ENCODE assay signal across 8 mouse cellular contexts in genomic region chr17:26662978-26663683, GRCm38 (mm10). TPM values are rescaled to one million over a fixed set of nuclear protein-coding genes. Genes with fewer than 3 reads are reported as not detected.
A peak's percentile ranks its signal among the peaks of the same experiment; 100 is the strongest.
DNase-seq lines count a peak whose midpoint lies in the region; ATAC-seq and TF ChIP-seq lines count a peak whose summit lies in the region.

Atp6v0e (plus strand) TSS chr17:26663231.

- peaks cover 2% of the 10 kb centered on the region in 2 experiments; a peak in 1 of 4 replicates for H3K4me1 ChIP-seq in ES-E14 (ENCODE audit: control insufficient read depth in 2 of 2, insufficient read depth in 2 of 2, low read length in 2 of 2, poor library complexity in 1 of 2)
- H3K4me1 ChIP-seq in forebrain, embryonic 16.5 days (replicated peaks; ENCODE audit: control insufficient read depth, insufficient read depth, low read length), result peaks cover 10% of the 10 kb centered on the region
- H3K4me1 ChIP-seq in lung, embryonic 14.5 days (ENCODE audit: insufficient read depth), result no peaks in the 10 kb centered on the region
- H3K4me1 ChIP-seq in olfactory bulb, adult 2 months (ENCODE audit: control insufficient read depth, insufficient read depth, low read length), result peaks cover 9% of the 10 kb centered on the region
- 0 out of 2 replicates have a peak, but pooled peaks cover 7% of the 10 kb centered on the region for H3K4me1 ChIP-seq in thymus, adult 2 months (replicated peaks; ENCODE audit: control insufficient read depth, insufficient read depth, low read length)

- H3K9me3 ChIP-seq in ES-E14 (ENCODE audit: control insufficient read depth, insufficient read depth, low read depth, low read length), result no peaks in the 10 kb centered on the region
- no peaks in the 10 kb centered on the region for H3K9me3 ChIP-seq in forebrain, embryonic 16.5 days (ENCODE audit: control insufficient read depth, low read length)
- H3K9me3 ChIP-seq in lung, embryonic 14.5 days (ENCODE audit: low read depth, low read length), result no peaks in the 10 kb centered on the region

- H3K27me3 ChIP-seq in forebrain, embryonic 16.5 days (replicated peaks; ENCODE audit: control insufficient read depth, insufficient read depth, low read length), result no peaks in the 10 kb centered on the region
- H3K27me3 ChIP-seq in lung, embryonic 14.5 days (ENCODE audit: insufficient read depth, low read length), result no peaks in the 10 kb centered on the region
- no peaks in the 10 kb centered on the region for H3K27me3 ChIP-seq in thymus, adult 2 months (ENCODE audit: control insufficient read depth, insufficient read depth, low read length)

- intact Hi-C loops in heart, postnatal 36 days (cut with DNase I), result loop anchor here (2.0 to 5.0 kb wide), 2 partner anchors 119 to 224 kb away; partner anchors contain the start of gene Bnip1

- in situ Hi-C loops in ES-E14 (cut with MboI; ENCODE audit: low sequenced_read_pairs in 2 of 2, unreplicated experiment in 2 of 2), result no loop called here

- H3K27ac ChIP-seq in ES-E14 (ENCODE audit: insufficient read depth, low read depth, low read length, poor library complexity, severe bottlenecking), result no peak within 1 kb of the TSS
- no peak within 1 kb of the TSS; the same call in 1 of the 2 replicates for H3K27ac ChIP-seq in forebrain, embryonic 16.5 days (ENCODE audit: low read length)
- H3K27ac ChIP-seq in layer of hippocampus, adult 2 months, result peak within 1 kb of the TSS; percentile 97
- no peak within 1 kb of the TSS for H3K27ac ChIP-seq in lung, embryonic 14.5 days (ENCODE audit: low read depth)
- H3K27ac ChIP-seq in olfactory bulb, adult 2 months (ENCODE audit: insufficient read depth, low read depth, low read length), result peak within 1 kb of the TSS; percentile 34
- H3K27ac ChIP-seq in thymus, adult 2 months (ENCODE audit: control insufficient read depth, insufficient read depth, low read length), result no peak within 1 kb of the TSS

- H3K9ac ChIP-seq in ES-E14 (ENCODE audit: insufficient read depth, low read depth, low read length, poor library complexity, severe bottlenecking), result peak within 1 kb of the TSS; percentile 84
- H3K9ac ChIP-seq in forebrain, embryonic 16.5 days (replicated peaks; ENCODE audit: low read depth, low read length), result peak within 1 kb of the TSS; percentile 71
- peak within 1 kb of the TSS; percentile 68 for H3K9ac ChIP-seq in lung, embryonic 14.5 days

- WGBS in forebrain, embryonic 16.5 days, result 1% methylated on average over 28 of the region's 28 CpGs
- WGBS in lung, embryonic 14.5 days, result 1% methylated on average over 28 of the region's 28 CpGs
- 2% methylated on average over 28 of the region's 28 CpGs for WGBS in olfactory bulb, adult 2 months
- 4% methylated on average over 28 of the region's 28 CpGs for WGBS in thymus, adult 2 months

- TF ChIP-seq POLR2A in olfactory bulb, adult 2 months (IDR thresholded peaks at IDR 0.05; ENCODE audit: insufficient read depth, low read depth, low read length), result peak; percentile 64
- peak; percentile 52; the same call in 1 of the 2 replicates for TF ChIP-seq POLR2A in thymus, adult 2 months (IDR thresholded peaks at IDR 0.05; ENCODE audit: control insufficient read depth, extremely low read depth, insufficient read depth, low read length, poor library complexity)

- H3K36me3 ChIP-seq in ES-E14 (ENCODE audit: control insufficient read depth, insufficient read depth, low read length, poor library complexity, severe bottlenecking), result no peaks in the 10 kb centered on the region
- H3K36me3 ChIP-seq in forebrain, embryonic 16.5 days (ENCODE audit: control insufficient read depth, insufficient read depth), result no peaks in the 10 kb centered on the region
- H3K36me3 ChIP-seq in lung, embryonic 14.5 days (ENCODE audit: insufficient read depth), result no peaks in the 10 kb centered on the region
- no peaks in the 10 kb centered on the region for H3K36me3 ChIP-seq in thymus, adult 2 months (ENCODE audit: control insufficient read depth, insufficient read depth, low read length)

- peak; percentile 96 for DNase-seq in ES-E14 (ENCODE audit: low read depth, low spot score)
- peak; percentile 94 for DNase-seq in cerebellum, adult 11-12 months
- peak; percentile 91 to 95 for DNase-seq in heart, postnatal 36 days
- DNase-seq in layer of hippocampus, adult 2 months (ENCODE audit: low spot score in 2 of 2), result peak; percentile 96 to 98
- DNase-seq in lung, embryonic 14.5 days, result peak; percentile 98
- DNase-seq in thymus, adult 2 months, result peak; percentile 91

- H3K4me2 ChIP-seq in forebrain, embryonic 16.5 days (ENCODE audit: low read length), result peak within 1 kb of the TSS; percentile 99
- H3K4me2 ChIP-seq in lung, embryonic 14.5 days, result peak within 1 kb of the TSS; percentile 69

- peak; percentile 92 for ATAC-seq in forebrain, embryonic 16.5 days
- ATAC-seq in lung, embryonic 14.5 days (ENCODE audit: insufficient read depth), result peak; percentile 82

- peak within 1 kb of the TSS; percentile 75 to 83 for H3K4me3 ChIP-seq in ES-E14 (ENCODE audit: insufficient read depth in 1 of 2, low read depth in 1 of 2, low read length in 2 of 2, poor library complexity in 1 of 2, severe bottlenecking in 1 of 2)
- peak within 1 kb of the TSS; percentile 73 for H3K4me3 ChIP-seq in forebrain, embryonic 16.5 days (replicated peaks; ENCODE audit: low read length)
- H3K4me3 ChIP-seq in layer of hippocampus, adult 2 months, result peak within 1 kb of the TSS; percentile 76
- H3K4me3 ChIP-seq in lung, embryonic 14.5 days (ENCODE audit: low read depth, low read length), result peak within 1 kb of the TSS; percentile 68
- H3K4me3 ChIP-seq in olfactory bulb, adult 2 months (ENCODE audit: insufficient read depth, low read depth, low read length), result peak within 1 kb of the TSS; percentile 78
- peak within 1 kb of the TSS; percentile 66 for H3K4me3 ChIP-seq in thymus, adult 2 months (ENCODE audit: control insufficient read depth, insufficient read depth, low read length)

- TF ChIP-seq CTCF in layer of hippocampus, adult 2 months (conservative IDR thresholded peaks at IDR 0.05), result peak; percentile 99
- TF ChIP-seq CTCF in lung, embryonic 14.5 days (IDR thresholded peaks at IDR 0.05; ENCODE audit: low read depth), result peak; percentile 98
- TF ChIP-seq CTCF in olfactory bulb, adult 2 months (IDR thresholded peaks at IDR 0.05; ENCODE audit: insufficient read depth, low read depth, low read length), result peak; percentile 80
- peak; percentile 97 for TF ChIP-seq CTCF in thymus, adult 2 months (IDR thresholded peaks at IDR 0.05; ENCODE audit: borderline replicate concordance, control insufficient read depth, extremely low read depth, insufficient read depth, low read length, poor library complexity)

TF ChIP-seq in ES-E14, 5 proteins besides CTCF, POLR2A, EP300 and RAD21:
- peak; percentile 72; the same call in 1 of the 2 replicates for TF ChIP-seq HCFC1 (IDR thresholded peaks at IDR 0.05; ENCODE audit: borderline replicate concordance, insufficient read depth, low read length)
- no peak for TF ChIP-seq ZNF384 (IDR thresholded peaks at IDR 0.05; ENCODE audit: low read depth, low read length)
- TF ChIP-seq CHD2 (IDR thresholded peaks at IDR 0.05; ENCODE audit: low read depth, low read length), result no peak

RNA-seq across cellular contexts. Expression of gene Atp6v0e, which starts in this region (rescaled TPM):
- 252 and 291 TPM in 2 replicates for total RNA-seq in ES-E14 (2012; rRNA removed)
- 129 and 146 TPM in 2 replicates for polyA plus RNA-seq in forebrain, embryonic 16.5 days (2015; fragmentation: Nextera tagmentation; extraction: Ambion mirVana)
- 10 to 100 TPM; 58.6 to 68.7 TPM for total RNA-seq in heart, postnatal 36 days (2021)
- total RNA-seq in layer of hippocampus, adult 2 months (2021), result 10 to 100 TPM; 47.0 to 56.7 TPM
- 143 and 152 TPM in 2 replicates for polyA plus RNA-seq in lung, embryonic 14.5 days (2014; fragmentation: Nextera tagmentation; extraction: Ambion mirVana)
- not detected in 2 replicates for polyA plus RNA-seq in olfactory bulb, adult 2 months (2012; ENCODE audit: insufficient read depth, insufficient read length, low replicate concordance, missing spikeins)
- 279 and 354 TPM in 2 replicates for polyA plus RNA-seq in thymus, adult 2 months (2012; rRNA removed)

Comparison
In these comparisons a context has a peak if more than half of its experiments do, and no peak if none do; other contexts are left out.
1. H3K27ac ChIP-seq: peak in layer of hippocampus, adult 2 months (single experiment) and olfactory bulb, adult 2 months (single experiment); none in ES-E14 (single experiment), forebrain, embryonic 16.5 days (single experiment), lung, embryonic 14.5 days (single experiment) and thymus, adult 2 months (single experiment).
2. Peak in every context shown above with its lines, with median percentiles within 50 percentile points of each other: DNase-seq, H3K4me3 ChIP-seq, H3K9ac ChIP-seq and CTCF ChIP-seq.